Mouse (Mus musculus): ENCODE measurements at regions not wholly inside any gene's neighbourhood (a gene's known extent, or its start where the extent isn't known, plus 50 kb on each side); places are given as distances from the start of the nearest gene placed in this dataset.

DNA sequence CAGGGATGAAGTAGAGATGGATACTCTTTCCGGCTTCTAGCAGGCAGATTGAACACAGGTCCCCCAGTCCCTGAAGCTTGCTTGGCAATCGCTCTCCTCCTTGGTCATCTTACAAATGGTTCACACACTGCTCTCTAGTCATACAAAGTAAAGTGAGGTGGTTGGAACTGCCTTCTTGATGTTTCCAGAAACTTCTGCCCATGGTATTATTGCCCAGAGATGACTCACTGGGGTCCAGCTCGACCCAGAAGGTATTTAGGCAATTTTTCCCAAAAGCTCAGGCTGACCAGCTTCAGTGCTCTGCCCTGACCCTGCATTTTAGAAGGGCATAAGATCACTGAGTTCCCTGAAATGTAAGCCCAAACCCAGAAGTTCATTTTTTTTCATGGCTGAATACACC lies 139.2 kb upstream of the Tab2 start:
- TF ChIP-seq MEF2A (IDR thresholded peaks at IDR 0.05; ENCODE audit: extremely low read depth, insufficient replicate concordance, low read depth, low read length, poor library complexity, severe bottlenecking) (no peak), POLR2A (IDR thresholded peaks at IDR 0.05; ENCODE audit: control insufficient read depth in 1 of 2, insufficient read depth in 1 of 2, low read depth in 1 of 2, low read length in 2 of 2, poor library complexity in 1 of 2) (no peak), KAT2A (conservative IDR thresholded peaks at IDR 0.05; ENCODE audit: low read depth, low read length) (no peak), MYC (IDR thresholded peaks at IDR 0.05; ENCODE audit: low read depth, low read length) (no peak), USF1 (IDR thresholded peaks at IDR 0.05; ENCODE audit: low read depth, low read length) (no peak), MXI1 (IDR thresholded peaks at IDR 0.05; ENCODE audit: low read depth, low read length) (no peak), GATA1 (IDR thresholded peaks at IDR 0.05; ENCODE audit: low read depth, low read length) (no peak), SMC3 (IDR thresholded peaks at IDR 0.05; ENCODE audit: low read depth, low read length) (no peak), CTCF (IDR thresholded peaks at IDR 0.05 in 2 of 3, conservative IDR thresholded peaks at IDR 0.05 in 1 of 3; ENCODE audit: control insufficient read depth in 1 of 3, insufficient read depth in 1 of 3, low read depth in 2 of 3, low read length in 3 of 3, poor library complexity in 1 of 3, severe bottlenecking in 1 of 3) (no peak), HCFC1 (IDR thresholded peaks at IDR 0.05; ENCODE audit: low read depth, low read length) (no peak), TCF12 (IDR thresholded peaks at IDR 0.05; ENCODE audit: low read depth, low read length) (no peak)

Measured in MEL (cell line).